Mouse (Mus musculus): ENCODE results near the gene Slc35f3.

- TF ChIP-seq NELFE (IDR thresholded peaks at IDR 0.05; ENCODE audit: low read depth, low read length) (no peak), HCFC1 (IDR thresholded peaks at IDR 0.05; ENCODE audit: low read depth, low read length) (no peak), GATA1 (IDR thresholded peaks at IDR 0.05; ENCODE audit: low read depth, low read length) (no peak), TAL1 (IDR thresholded peaks at IDR 0.05; ENCODE audit: low read length) (no peak), POLR2A (IDR thresholded peaks at IDR 0.05; ENCODE audit: control insufficient read depth in 1 of 2, insufficient read depth in 1 of 2, low read depth in 1 of 2, low read length in 2 of 2, poor library complexity in 1 of 2) (no peak), MYC (IDR thresholded peaks at IDR 0.05; ENCODE audit: low read depth, low read length) (no peak), POLR2AphosphoS5 (IDR thresholded peaks at IDR 0.05; ENCODE audit: borderline replicate concordance, low read depth, low read length) (no peak), TCF12 (IDR thresholded peaks at IDR 0.05; ENCODE audit: low read depth, low read length) (no peak), RAD21 (IDR thresholded peaks at IDR 0.05; ENCODE audit: low read depth, low read length) (no peak)
Observed at GRCm38 (mm10) chr8:126327786-126328185, 29.4 kb downstream of the Slc35f3 start.

All from MEL (cell line).